Mouse (Mus musculus): ENCODE measurements around the gene Tex47.
A peak's percentile ranks its signal among the peaks of the same experiment; 100 is the strongest.

The Tex47 gene

DNA sequence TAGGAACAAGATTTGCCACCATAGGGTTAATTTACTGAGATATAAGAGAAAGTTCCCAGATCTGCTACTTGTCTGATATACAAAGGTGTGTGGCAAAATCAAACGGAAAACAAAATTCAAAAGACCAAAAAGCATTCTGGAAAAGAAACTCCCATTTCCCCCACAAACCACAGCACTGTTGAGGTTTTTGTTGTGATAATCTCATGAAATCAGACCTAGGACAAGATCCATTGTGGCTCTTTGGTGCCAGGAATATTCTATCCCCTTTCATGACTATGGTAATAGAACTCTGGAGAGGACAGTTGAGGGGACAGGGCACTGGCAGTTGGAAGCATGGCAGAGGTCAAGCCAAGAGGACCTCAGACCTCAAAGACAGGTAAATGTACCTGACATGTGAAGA, at the start of gene Tex47:
Gene Tex47 (plus strand): TSS at position 301 of the 400 bp plus-strand sequence.
- no peak for DNase-seq

- DNase-seq, result no peak
These were observed 27.1 kb upstream of the Tex47 start for GRCm38 (mm10) chr5:7276659-7277455.

DNA sequence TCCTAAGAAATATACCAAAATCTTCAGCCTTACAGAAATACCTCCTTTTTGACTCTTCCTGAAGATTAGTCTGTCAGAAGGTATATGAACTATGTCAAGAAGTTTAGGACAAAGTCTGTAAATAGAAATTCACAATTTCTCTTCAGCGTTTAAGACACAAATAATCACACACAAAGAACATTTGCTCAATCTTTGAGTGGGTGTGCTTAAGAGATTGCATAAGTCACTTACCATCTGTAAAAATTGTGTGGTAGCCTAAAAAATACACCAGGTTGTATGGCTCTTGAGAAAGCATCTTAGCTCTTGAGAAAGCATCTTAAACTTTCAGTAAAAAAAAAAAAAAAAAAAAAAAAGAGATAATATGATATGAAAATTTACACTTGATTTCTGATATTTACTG, 19.6 kb upstream of the Tex47 start:
- no peak for DNase-seq

- no peak for DNase-seq
These were observed 950 bp upstream of the Tex47 start for GRCm38 (mm10) chr5:7302969-7303368.

DNA sequence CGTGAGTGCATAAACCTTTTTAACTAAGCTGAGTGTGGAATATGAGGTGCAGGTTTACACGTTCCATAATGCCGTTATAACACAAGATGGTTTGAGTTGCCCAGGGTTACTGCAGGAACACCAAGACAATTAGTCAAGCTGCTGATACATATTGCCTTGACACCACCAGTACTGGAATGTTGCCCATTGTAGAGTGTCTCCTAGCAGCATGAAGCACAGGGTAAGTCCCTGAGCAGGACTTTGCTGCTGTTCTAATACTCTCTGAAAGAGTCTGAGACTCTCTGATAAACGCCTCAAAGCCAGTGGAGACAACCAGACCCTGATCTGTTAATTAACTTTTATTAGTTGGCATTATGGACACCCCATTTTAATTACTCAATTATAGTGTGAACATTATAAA, 21.7 kb downstream of the Tex47 start:
- DNase-seq, result no peak

- DNase-seq, result peak; percentile 18
These were observed 40.5 kb downstream of the Tex47 start, which contains the start of gene Zfp804b for GRCm38 (mm10) chr5:7344145-7345010. Zfp804b (minus strand) TSS chr5:7344756.

- DNase-seq, result no peak
These were observed 41.1 kb downstream of the Tex47 start for GRCm38 (mm10) chr5:7345011-7345389.

All from kidney, postnatal 14 days (tissue).